In genomic region chr16:35154245-35154640, GRCm38 (mm10) we compare ENCODE assay signal across 8 mouse cellular contexts. TPM values are rescaled to one million over a fixed set of nuclear protein-coding genes. Genes with fewer than 3 reads are reported as not detected.
DNase-seq lines count a peak whose midpoint lies in the region; ATAC-seq and TF ChIP-seq lines count a peak whose summit lies in the region.

No protein-coding gene starts in this region.

- no peak for TF ChIP-seq CTCF in cerebellum, adult 2 months (IDR thresholded peaks at IDR 0.05; ENCODE audit: borderline replicate concordance, insufficient read depth, low read depth, low read length)
- no peak for TF ChIP-seq CTCF in liver, adult 2 months (IDR thresholded peaks at IDR 0.05; ENCODE audit: low read depth, low read length)

- DNase-seq in kidney, adult 9 months: no peak
- DNase-seq in cerebellum, adult 2 months: peak; percentile 71 to 74
- DNase-seq in intestine, embryonic 14.5 days (ENCODE audit: low spot score): peak; percentile 75
- DNase-seq in liver, adult 2 months (ENCODE audit: extremely low read depth, low read depth, low spot score): no peak
- no peak for DNase-seq in adipocyte (ENCODE audit: low spot score)

- ATAC-seq in kidney, embryonic 14.5 days (ENCODE audit: low FRiP score, low TSS enrichment): peak; percentile 45; the same call in 1 of the 2 replicates
- ATAC-seq in forebrain, embryonic 16.5 days: peak; percentile 80
- ATAC-seq in intestine, embryonic 14.5 days (replicated peaks; ENCODE audit: low FRiP score, low TSS enrichment, low read depth): peak; percentile 25; the same call in 1 of the 2 replicates
- ATAC-seq in neural tube, embryonic 14.5 days (ENCODE audit: low read depth): peak; percentile 82

- no peaks in the 10 kb centered on the region for H3K9me3 ChIP-seq in kidney, embryonic 14.5 days (ENCODE audit: control insufficient read depth, low read length)
- no peaks in the 10 kb centered on the region for H3K9me3 ChIP-seq in forebrain, embryonic 16.5 days (ENCODE audit: control insufficient read depth, low read length)
- no peaks in the 10 kb centered on the region for H3K9me3 ChIP-seq in intestine, embryonic 14.5 days (ENCODE audit: control insufficient read depth, low read length)
- H3K9me3 ChIP-seq in neural tube, embryonic 14.5 days (ENCODE audit: control insufficient read depth, low read length): no peaks in the 10 kb centered on the region

- H3K9ac ChIP-seq in kidney, embryonic 14.5 days (ENCODE audit: low read depth, low read length): peak overlapping the region; percentile 56; the same call in 1 of the 2 replicates
- peak overlapping the region; percentile 92 for H3K9ac ChIP-seq in forebrain, embryonic 16.5 days (replicated peaks; ENCODE audit: low read depth, low read length)
- peak overlapping the region; percentile 67 for H3K9ac ChIP-seq in intestine, embryonic 14.5 days (ENCODE audit: low read length)
- H3K9ac ChIP-seq in liver, adult 2 months (ENCODE audit: low read depth, low read length): peak overlapping the region; percentile 42; the same call in 1 of the 2 replicates
- H3K9ac ChIP-seq in neural tube, embryonic 14.5 days (replicated peaks; ENCODE audit: low read depth, low read length): peak overlapping the region; percentile 93

- no peaks in the 10 kb centered on the region for H3K79me2 ChIP-seq in liver, adult 2 months (ENCODE audit: control insufficient read depth, insufficient read depth, low read length)

- H3K27me3 ChIP-seq in kidney, embryonic 14.5 days (ENCODE audit: control insufficient read depth, insufficient read depth, low read length): peaks cover 68% of the 10 kb centered on the region
- H3K27me3 ChIP-seq in cerebellum, adult 2 months (ENCODE audit: control insufficient read depth, insufficient read depth, low read length): no peaks in the 10 kb centered on the region
- H3K27me3 ChIP-seq in forebrain, embryonic 16.5 days (replicated peaks; ENCODE audit: control insufficient read depth, insufficient read depth, low read length): peaks cover 11% of the 10 kb centered on the region; the same call in 1 of the 2 replicates
- H3K27me3 ChIP-seq in intestine, embryonic 14.5 days (replicated peaks; ENCODE audit: control insufficient read depth, insufficient read depth, low read length): peaks cover 60% of the 10 kb centered on the region
- H3K27me3 ChIP-seq in liver, adult 2 months (ENCODE audit: control insufficient read depth, insufficient read depth, low read length): peaks cover 36% of the 10 kb centered on the region
- peaks cover 8% of the 10 kb centered on the region for H3K27me3 ChIP-seq in neural tube, embryonic 14.5 days (ENCODE audit: control insufficient read depth, insufficient read depth, low read length)

- WGBS in kidney, embryonic 14.5 days: 0% methylated on average over 27 of the region's 29 CpGs
- WGBS in cerebellum, adult 2 months: 0% methylated on average over 29 of the region's 29 CpGs
- 0% methylated on average over 29 of the region's 29 CpGs for WGBS in forebrain, embryonic 16.5 days
- WGBS in intestine, embryonic 14.5 days: under 1% methylated on average over 29 of the region's 29 CpGs
- 1% methylated on average over 29 of the region's 29 CpGs for WGBS in liver, adult 2 months
- WGBS in neural tube, embryonic 14.5 days: 1% methylated on average over 28 of the region's 29 CpGs

- H3K4me2 ChIP-seq in kidney, embryonic 14.5 days (replicated peaks; ENCODE audit: low read depth, low read length): peak overlapping the region; percentile 99
- H3K4me2 ChIP-seq in forebrain, embryonic 16.5 days (ENCODE audit: low read length): peak overlapping the region; percentile 82
- H3K4me2 ChIP-seq in intestine, embryonic 14.5 days (ENCODE audit: low read length): peak overlapping the region; percentile 92
- H3K4me2 ChIP-seq in neural tube, embryonic 14.5 days (ENCODE audit: low read depth, low read length): peak overlapping the region; percentile 56

- H3K27ac ChIP-seq in kidney, embryonic 14.5 days (ENCODE audit: low read depth, low read length): no peak overlapping the region
- no peak overlapping the region; the same call in 1 of the 2 replicates for H3K27ac ChIP-seq in cerebellum, adult 2 months (ENCODE audit: insufficient read depth, low read length)
- H3K27ac ChIP-seq in forebrain, embryonic 16.5 days (ENCODE audit: low read length): peak overlapping the region; percentile 85
- H3K27ac ChIP-seq in intestine, embryonic 14.5 days (ENCODE audit: low read depth): no peak overlapping the region
- no peak overlapping the region for H3K27ac ChIP-seq in liver, adult 2 months (replicated peaks; ENCODE audit: insufficient read depth, low read depth, low read length)
- peak overlapping the region; percentile 88 for H3K27ac ChIP-seq in neural tube, embryonic 14.5 days (ENCODE audit: low read depth, low read length)

- peak overlapping the region; percentile 49 for H3K4me3 ChIP-seq in kidney, embryonic 14.5 days (ENCODE audit: low read length)
- peak overlapping the region; percentile 50 for H3K4me3 ChIP-seq in cerebellum, adult 2 months (replicated peaks; ENCODE audit: insufficient read depth, low read depth, low read length)
- H3K4me3 ChIP-seq in forebrain, embryonic 16.5 days (replicated peaks; ENCODE audit: low read length): peak overlapping the region; percentile 72
- H3K4me3 ChIP-seq in intestine, embryonic 14.5 days (ENCODE audit: low read depth, low read length): peak overlapping the region; percentile 62
- H3K4me3 ChIP-seq in liver, adult 2 months (ENCODE audit: insufficient read depth, low read depth, low read length): peak overlapping the region; percentile 58; the same call in 1 of the 2 replicates
- peak overlapping the region; percentile 81 for H3K4me3 ChIP-seq in neural tube, embryonic 14.5 days (ENCODE audit: low read depth, low read length)

- H3K4me1 ChIP-seq in kidney, embryonic 14.5 days (ENCODE audit: control insufficient read depth, insufficient read depth, low read length): peaks cover 13% of the 10 kb centered on the region; the same call in 1 of the 2 replicates
- peaks cover 2% of the 10 kb centered on the region; the same call in 1 of the 2 replicates for H3K4me1 ChIP-seq in cerebellum, adult 2 months (ENCODE audit: control insufficient read depth, insufficient read depth, low read length)
- H3K4me1 ChIP-seq in forebrain, embryonic 16.5 days (replicated peaks; ENCODE audit: control insufficient read depth, insufficient read depth, low read length): peaks cover 42% of the 10 kb centered on the region
- peaks cover 5% of the 10 kb centered on the region for H3K4me1 ChIP-seq in intestine, embryonic 14.5 days (replicated peaks; ENCODE audit: control insufficient read depth, insufficient read depth, low read length)
- H3K4me1 ChIP-seq in liver, adult 2 months (ENCODE audit: control insufficient read depth, insufficient read depth, low read length): peaks cover 4% of the 10 kb centered on the region; the same call in 1 of the 2 replicates
- H3K4me1 ChIP-seq in neural tube, embryonic 14.5 days (ENCODE audit: control insufficient read depth, insufficient read depth, low read length): peaks cover 34% of the 10 kb centered on the region

- TF ChIP-seq POLR2A in cerebellum, adult 2 months (IDR thresholded peaks at IDR 0.05; ENCODE audit: borderline replicate concordance, insufficient read depth, low read length): no peak
- no peak for TF ChIP-seq POLR2A in liver, adult 2 months (IDR thresholded peaks at IDR 0.05; ENCODE audit: extremely low read depth, insufficient read depth, low read length)

- no peaks in the 10 kb centered on the region for H3K36me3 ChIP-seq in kidney, embryonic 14.5 days (ENCODE audit: control insufficient read depth, insufficient read depth, low read length)
- no peaks in the 10 kb centered on the region for H3K36me3 ChIP-seq in forebrain, embryonic 16.5 days (ENCODE audit: control insufficient read depth, insufficient read depth)
- no peaks in the 10 kb centered on the region for H3K36me3 ChIP-seq in intestine, embryonic 14.5 days (ENCODE audit: control insufficient read depth, insufficient read depth, low read length)
- no peaks in the 10 kb centered on the region for H3K36me3 ChIP-seq in liver, adult 2 months (ENCODE audit: control insufficient read depth, insufficient read depth, low read length)
- H3K36me3 ChIP-seq in neural tube, embryonic 14.5 days (ENCODE audit: control insufficient read depth, insufficient read depth, low read length): no peaks in the 10 kb centered on the region

RNA-seq across cellular contexts. Expression of gene Adcy5, which starts 0.4 kb away (rescaled TPM):
- 0.34 and 0.42 TPM in 2 replicates for polyA plus RNA-seq in kidney, embryonic 14.5 days (2014; fragmentation: Nextera tagmentation; extraction: Ambion mirVana)
- 36.0 and 37.7 TPM in 2 replicates for polyA plus RNA-seq in cerebellum, adult 2 months (2012; rRNA removed)
- polyA plus RNA-seq in forebrain, embryonic 16.5 days (2015; fragmentation: Nextera tagmentation; extraction: Ambion mirVana): 5.8 and 6.8 TPM in 2 replicates
- polyA plus RNA-seq in intestine, embryonic 14.5 days (2014; fragmentation: Nextera tagmentation; extraction: Ambion mirVana): 3.6 and 3.9 TPM in 2 replicates
- total RNA-seq in liver, adult 2 months (2014; rRNA removed): 0.46 and 0.81 TPM in 2 replicates
- 1.3 and 1.6 TPM in 2 replicates for polyA plus RNA-seq in liver, adult 2 months (2012; rRNA removed)
- 8.3 and 8.8 TPM in 2 replicates for polyA plus RNA-seq in neural tube, embryonic 14.5 days (2014; fragmentation: Nextera tagmentation; extraction: Ambion mirVana)

Comparison
In these comparisons a context has a peak if more than half of its experiments do, and no peak if none do; other contexts are left out.
1. ATAC-seq: peak in every context shown above with its lines; median percentile 82 in neural tube, embryonic 14.5 days; 80 in forebrain, embryonic 16.5 days; 45 in kidney, embryonic 14.5 days; 25 in intestine, embryonic 14.5 days.
2. H3K27ac ChIP-seq: peak in forebrain, embryonic 16.5 days (single experiment) and neural tube, embryonic 14.5 days (single experiment); none in kidney, embryonic 14.5 days (single experiment), cerebellum, adult 2 months (single experiment), intestine, embryonic 14.5 days (single experiment) and liver, adult 2 months (single experiment).
3. H3K9ac ChIP-seq: peak in every context shown above with its lines; median percentile 93 in neural tube, embryonic 14.5 days; 92 in forebrain, embryonic 16.5 days; 67 in intestine, embryonic 14.5 days; 56 in kidney, embryonic 14.5 days; 42 in liver, adult 2 months.
4. DNase-seq: peak in cerebellum, adult 2 months (2 of 2) and intestine, embryonic 14.5 days (single experiment); none in kidney, adult 9 months (single experiment), liver, adult 2 months (single experiment) and adipocyte (single experiment).
5. Peak in every context shown above with its lines, with median percentiles within 50 percentile points of each other: H3K4me2 ChIP-seq and H3K4me3 ChIP-seq.